Mouse (Mus musculus) hindbrain, postnatal 0 days (tissue): ENCODE measurements at regions not wholly inside any gene's neighbourhood (a gene's known extent, or its start where the extent isn't known, plus 50 kb on each side); places are given as distances from the start of the nearest gene placed in this dataset.

Experiments
- ATAC-seq: fragments of 200-750 bp; cut with Nextera tagmentation; 2 replicates; pipeline ENCODE4 v1.8.0; 2017; ENCODE audit warnings: mild to moderate bottlenecking, moderate TSS enrichment, moderate library complexity
- DNase-seq: peaks from one replicate; pipeline ENCODE4 v3.0.0-alpha.2; 2015; ENCODE audit warnings: low spot score
- H3K27ac ChIP-seq: fragments of 300-500 bp; sonication (generic); 2 replicates; pipeline ENCODE4 v1.5.1; 2014; ENCODE audit warnings: mild to moderate bottlenecking
- H3K27me3 ChIP-seq: fragments of 300-500 bp; sonication (generic); 2 replicates; pipeline ENCODE4 v1.6.1; 2014; ENCODE audit warnings: low read length, mixed read lengths; ENCODE audit not compliant: insufficient read depth
- H3K36me3 ChIP-seq: fragments of 300-500 bp; sonication (generic); 2 replicates; pipeline ENCODE4 v1.6.1; 2014; ENCODE audit warnings: low read length, mixed read lengths; ENCODE audit not compliant: insufficient read depth
- H3K4me1 ChIP-seq: fragments of 300-500 bp; sonication (generic); 2 replicates; pipeline ENCODE4 v1.6.1; 2014; ENCODE audit warnings: antibody characterized with exemption, low read length, mixed read lengths; ENCODE audit not compliant: insufficient read depth
- H3K4me2 ChIP-seq: fragments of 300-500 bp; sonication (generic); 2 replicates; pipeline ENCODE4 v1.6.1; 2014; ENCODE audit warnings: low read depth, mild to moderate bottlenecking, low read length, moderate library complexity, mixed read lengths
- H3K4me3 ChIP-seq: fragments of 300-500 bp; sonication (generic); 2 replicates; pipeline ENCODE4 v1.5.1; 2014; ENCODE audit warnings: low read length
- H3K9ac ChIP-seq: fragments of 300-500 bp; sonication (generic); replicated peaks from 2 replicates; pipeline ENCODE4 v1.6.1; 2014; ENCODE audit warnings: mild to moderate bottlenecking, low read length, moderate library complexity, mixed read lengths
- H3K9me3 ChIP-seq: fragments of 300-500 bp; sonication (generic); 2 replicates; pipeline ENCODE4 v1.6.1; 2016; ENCODE audit warnings: low read length, mixed read lengths
- CTCF ChIP-seq: IDR thresholded peaks from 2 replicates; pipeline ENCODE4 v1.5.1; 2016; ENCODE audit warnings: antibody characterized with exemption, control low read depth, low read depth
- WGBS: fragments of 180-500 bp; shearing (Covaris S2); extraction: QIAGEN DNeasy Blood & Tissue Kit; methylation state at CpG from one replicate; pipeline ENCODE4 v1.1.7; 2014; 5-methylcytosine and 5-hydroxymethylcytosine counted together

GRCm38 (mm10) chr13:51908514-51908913 is 62.0 kb downstream of the Gadd45g start:
- no peaks in the 10 kb centered on the region for H3K36me3 ChIP-seq
- H3K4me1 ChIP-seq: no peaks in the 10 kb centered on the region
- no peak for TF ChIP-seq CTCF
- H3K27me3 ChIP-seq: no peaks in the 10 kb centered on the region
- no peak for DNase-seq
- H3K9me3 ChIP-seq: no peaks in the 10 kb centered on the region
- no peak overlapping the region for H3K9ac ChIP-seq
- H3K4me2 ChIP-seq: no peak overlapping the region
- no peak for ATAC-seq
- whole genome bisulfite sequencing: 85% methylated on average over 7 of the region's 7 CpGs
- H3K4me3 ChIP-seq: no peak overlapping the region
- H3K27ac ChIP-seq: no peak overlapping the region

GRCm38 (mm10) chr13:51911296-51911998 is 65.0 kb downstream of the Gadd45g start:
- H3K4me2 ChIP-seq: no peak overlapping the region
- H3K27me3 ChIP-seq: no peaks in the 10 kb centered on the region
- 60% methylated on average over 17 of the region's 17 CpGs for WGBS

GRCm38 (mm10) chr13:51912477-51912876 is 66.0 kb downstream of the Gadd45g start:
- Histone ChIP-seq H3K27me3 (no peaks in the 10 kb centered on the region), H3K36me3 (no peaks in the 10 kb centered on the region), H3K9me3 (no peaks in the 10 kb centered on the region), H3K9ac (no peak overlapping the region), H3K4me3 (no peak overlapping the region), H3K4me2 (no peak overlapping the region), H3K27ac (no peak overlapping the region), H3K4me1 (peaks cover 7% of the 10 kb centered on the region)
- DNase-seq: no peak
- no peak for ATAC-seq
- 81% methylated on average over 5 of the region's 5 CpGs for WGBS
- no peak for TF ChIP-seq CTCF

More at GRCm38 (mm10) chr13:51911296-51911998, 65.0 kb downstream of the Gadd45g start:
- H3K9ac ChIP-seq: no peak overlapping the region
- DNase-seq (no peak), ATAC-seq (no peak)
- no peaks in the 10 kb centered on the region for H3K4me1 ChIP-seq
- H3K27ac ChIP-seq: no peak overlapping the region
- H3K9me3 ChIP-seq: no peaks in the 10 kb centered on the region
- no peak for TF ChIP-seq CTCF
- no peak overlapping the region for H3K4me3 ChIP-seq
- H3K36me3 ChIP-seq: no peaks in the 10 kb centered on the region

GRCm38 (mm10) chr13:51912994-51913393 is 66.5 kb downstream of the Gadd45g start:
- DNase-seq: no peak
- WGBS: 94% methylated on average over 3 of the region's 3 CpGs
- no peak for TF ChIP-seq CTCF

GRCm38 (mm10) chr13:51916666-51917240 is 70.3 kb downstream of the Gadd45g start:
- H3K9me3 ChIP-seq: no peaks in the 10 kb centered on the region
- H3K9ac ChIP-seq: no peak overlapping the region
- ATAC-seq (no peak), DNase-seq (no peak)
- no peaks in the 10 kb centered on the region for H3K36me3 ChIP-seq
- no peak overlapping the region for H3K27ac ChIP-seq
- H3K4me3 ChIP-seq: no peak overlapping the region
- peaks cover 41% of the 10 kb centered on the region for H3K4me1 ChIP-seq
- H3K4me2 ChIP-seq: no peak overlapping the region
- TF ChIP-seq CTCF: no peak
- 26% methylated on average over 15 of the region's 15 CpGs for WGBS
- no peaks in the 10 kb centered on the region for H3K27me3 ChIP-seq

More at GRCm38 (mm10) chr13:51912994-51913393, 66.5 kb downstream of the Gadd45g start:
- no peak for ATAC-seq
- peaks cover 12% of the 10 kb centered on the region for H3K4me1 ChIP-seq
- no peaks in the 10 kb centered on the region for H3K36me3 ChIP-seq
- no peaks in the 10 kb centered on the region for H3K9me3 ChIP-seq
- H3K27me3 ChIP-seq: no peaks in the 10 kb centered on the region
- H3K27ac ChIP-seq: no peak overlapping the region
- no peak overlapping the region for H3K4me2 ChIP-seq
- H3K4me3 ChIP-seq: no peak overlapping the region
- H3K9ac ChIP-seq: no peak overlapping the region

- DNase-seq: peak; percentile 78
- Histone ChIP-seq H3K4me3 (no peak overlapping the region), H3K36me3 (no peaks in the 10 kb centered on the region), H3K9ac (no peak overlapping the region; the same call in 1 of the 2 replicates), H3K4me2 (no peak overlapping the region), H3K9me3 (no peaks in the 10 kb centered on the region), H3K27ac (peak overlapping the region; percentile 67), H3K27me3 (no peaks in the 10 kb centered on the region), H3K4me1 (peaks cover 41% of the 10 kb centered on the region)
- no peak; the same call in none of the 2 replicates for TF ChIP-seq CTCF
- peak; percentile 44 for ATAC-seq
- 26% methylated on average over 7 of the region's 7 CpGs for WGBS
Measured at GRCm38 (mm10) chr13:51917658-51918057, 71.2 kb downstream of the Gadd45g start.

GRCm38 (mm10) chr13:51918108-51918507 is 71.6 kb downstream of the Gadd45g start:
- 23% methylated on average over 8 of the region's 8 CpGs for WGBS
- Histone ChIP-seq H3K4me1 (peaks cover 41% of the 10 kb centered on the region), H3K27me3 (no peaks in the 10 kb centered on the region), H3K4me2 (no peak overlapping the region), H3K9ac (no peak overlapping the region; the same call in 1 of the 2 replicates), H3K9me3 (no peaks in the 10 kb centered on the region), H3K36me3 (no peaks in the 10 kb centered on the region), H3K27ac (peak overlapping the region; percentile 67), H3K4me3 (no peak overlapping the region)
- no peak for TF ChIP-seq CTCF
- DNase-seq (no peak), ATAC-seq (no peak)
